Comparison of ENCODE assay signal across 13 mouse cellular contexts in genomic region chr7:92134301-92134700, GRCm38 (mm10).
"Had no signal": no experiment of that assay in that cellular context is flagged by ENCODE, and none has a peak within 500 bp of the region (broad histone marks: within the 10 kb centered on the region; RNA-seq: fewer than 3 reads in every experiment).

No protein-coding gene starts in this region.

- ATAC-seq: lung, postnatal 0 days had no signal

- H3K9me3 ChIP-seq: limb, embryonic 10.5 days; liver, embryonic 15.5 days; midbrain, embryonic 10.5 days; neural tube, embryonic 15.5 days had no signal

- DNase-seq: kidney, adult 8-10 months; lung, adult 2 months; lung, postnatal 36 days; midbrain, embryonic 14.5 days; thymus, adult 2 months; thymus, postnatal 25 days had no signal

- H3K4me3 ChIP-seq: limb, embryonic 10.5 days; liver, embryonic 15.5 days; midbrain, embryonic 10.5 days; myocyte; neural tube, embryonic 15.5 days had no signal

- H3K27me3 ChIP-seq: liver, embryonic 15.5 days; neural tube, embryonic 15.5 days had no signal

- H3K4me2 ChIP-seq: liver, embryonic 11.5 days; liver, embryonic 15.5 days; neural tube, embryonic 15.5 days had no signal

- H3K36me3 ChIP-seq: limb, embryonic 10.5 days; liver, embryonic 15.5 days; midbrain, embryonic 10.5 days; neural tube, embryonic 15.5 days had no signal

- H3K4me1 ChIP-seq: limb, embryonic 10.5 days; liver, embryonic 15.5 days; neural tube, embryonic 15.5 days had no signal

- H3K27ac ChIP-seq: limb, embryonic 10.5 days; liver, embryonic 15.5 days; midbrain, embryonic 10.5 days; neural tube, embryonic 15.5 days had no signal

- H3K9ac ChIP-seq: liver, embryonic 15.5 days; neural tube, embryonic 15.5 days had no signal
